Mouse (Mus musculus): ENCODE measurements around the gene Cops2.

The Cops2 gene

GRCm38 (mm10) chr2:125820397-125820796, 38.5 kb downstream of the Cops2 start:
- DNase-seq: peak; percentile 56

GRCm38 (mm10) chr2:125813972-125814595, 44.9 kb downstream of the Cops2 start:
- peak; percentile 30 for DNase-seq

GRCm38 (mm10) chr2:125811332-125811731, 47.6 kb downstream of the Cops2 start:
- peak; percentile 17 for DNase-seq

GRCm38 (mm10) chr2:125809551-125809950, 49.4 kb downstream of the Cops2 start:
- peak; percentile 19 for DNase-seq

GRCm38 (mm10) chr2:125805826-125806225, 53.1 kb downstream of the Cops2 start:
- peak; percentile 14 for DNase-seq

GRCm38 (mm10) chr2:125801947-125802346, 57.0 kb downstream of the Cops2 start:
- DNase-seq: peak; percentile 17

- DNase-seq: peak; percentile 87
These were observed 57.9 kb downstream of the Cops2 start for GRCm38 (mm10) chr2:125801038-125801437.

- peak; percentile 90 for DNase-seq
These were observed 58.5 kb downstream of the Cops2 start for GRCm38 (mm10) chr2:125800428-125800827.

- peak; percentile 35 for DNase-seq
These were observed 61.1 kb downstream of the Cops2 start for GRCm38 (mm10) chr2:125797872-125798271.

GRCm38 (mm10) chr2:125795118-125795517, 63.8 kb downstream of the Cops2 start:
- DNase-seq: peak; percentile 31

- no peak for DNase-seq
These were observed 64.8 kb downstream of the Cops2 start for GRCm38 (mm10) chr2:125794166-125794565.

- peak; percentile 89 for DNase-seq
These were observed 66.1 kb downstream of the Cops2 start for GRCm38 (mm10) chr2:125792879-125793261.

- DNase-seq: peak; percentile 66
These were observed 66.6 kb downstream of the Cops2 start for GRCm38 (mm10) chr2:125792144-125792878.

GRCm38 (mm10) chr2:125791485-125791885, 67.5 kb downstream of the Cops2 start:
- DNase-seq: peak; percentile 90

GRCm38 (mm10) chr2:125790242-125790641, 68.7 kb downstream of the Cops2 start:
- DNase-seq: no peak

GRCm38 (mm10) chr2:125789265-125789664, 69.7 kb downstream of the Cops2 start:
- peak; percentile 81 for DNase-seq

GRCm38 (mm10) chr2:125788785-125789184, 70.2 kb downstream of the Cops2 start:
- DNase-seq: no peak

- DNase-seq: peak; percentile 87
These were observed 70.6 kb downstream of the Cops2 start for GRCm38 (mm10) chr2:125788351-125788750.

GRCm38 (mm10) chr2:125785021-125785420, 73.9 kb downstream of the Cops2 start:
- DNase-seq: peak; percentile 59

- no peak for DNase-seq
These were observed 74.5 kb downstream of the Cops2 start for GRCm38 (mm10) chr2:125784392-125784791.

- DNase-seq: peak; percentile 54
These were observed 75.1 kb downstream of the Cops2 start for GRCm38 (mm10) chr2:125783868-125784267.

GRCm38 (mm10) chr2:125782719-125783109, 76.2 kb downstream of the Cops2 start, which contains the start of gene Secisbp2l:
Secisbp2l (minus strand) TSS chr2:125782870.
- DNase-seq: peak; percentile 100

- DNase-seq: peak; percentile 66
These were observed 76.8 kb downstream of the Cops2 start for GRCm38 (mm10) chr2:125781978-125782718.

GRCm38 (mm10) chr2:125781006-125781405, 77.9 kb downstream of the Cops2 start:
- peak; percentile 28 for DNase-seq
